Mouse (Mus musculus): Measurements from ENCODE around the gene Sp6.
A peak's percentile ranks its signal among the peaks of the same experiment; 100 is the strongest.

The Sp6 gene

DNA sequence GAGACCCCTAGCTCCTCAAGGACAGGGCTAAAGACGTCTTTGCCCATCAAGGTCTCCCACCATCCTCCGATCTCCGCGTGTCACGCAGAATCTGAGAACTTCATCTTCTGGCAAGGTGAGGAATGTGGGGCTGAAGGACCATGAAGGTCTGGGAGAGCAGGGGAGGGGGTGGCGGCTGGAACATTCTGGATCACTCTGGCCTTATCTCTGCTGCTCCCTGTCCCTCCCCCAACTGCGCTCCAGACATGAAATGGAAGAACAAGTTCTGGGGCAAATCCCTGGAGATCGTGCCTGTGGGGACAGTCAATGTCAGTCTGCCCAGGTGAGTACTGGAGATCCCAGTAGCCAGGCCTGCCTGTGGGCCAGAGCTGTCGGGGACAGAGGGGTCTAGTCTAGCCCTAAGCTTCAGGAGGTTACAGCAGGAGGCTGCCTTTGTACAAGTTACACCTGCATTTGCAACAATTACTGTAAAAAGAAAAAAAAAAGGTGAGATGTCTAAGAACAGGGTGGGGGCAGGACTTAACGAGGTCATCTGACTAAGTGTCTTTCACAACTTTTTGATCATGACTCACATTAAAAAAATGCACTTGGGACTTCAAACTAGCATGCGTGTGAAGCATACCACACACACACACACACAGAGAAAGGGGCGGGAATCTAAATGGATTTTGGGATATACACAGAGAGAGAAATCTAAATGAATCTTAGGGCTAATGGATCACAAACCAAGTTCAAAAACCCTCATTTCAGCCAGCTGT is 52.5 kb downstream of the Sp6 start:
- DNase-seq: no peak

DNA sequence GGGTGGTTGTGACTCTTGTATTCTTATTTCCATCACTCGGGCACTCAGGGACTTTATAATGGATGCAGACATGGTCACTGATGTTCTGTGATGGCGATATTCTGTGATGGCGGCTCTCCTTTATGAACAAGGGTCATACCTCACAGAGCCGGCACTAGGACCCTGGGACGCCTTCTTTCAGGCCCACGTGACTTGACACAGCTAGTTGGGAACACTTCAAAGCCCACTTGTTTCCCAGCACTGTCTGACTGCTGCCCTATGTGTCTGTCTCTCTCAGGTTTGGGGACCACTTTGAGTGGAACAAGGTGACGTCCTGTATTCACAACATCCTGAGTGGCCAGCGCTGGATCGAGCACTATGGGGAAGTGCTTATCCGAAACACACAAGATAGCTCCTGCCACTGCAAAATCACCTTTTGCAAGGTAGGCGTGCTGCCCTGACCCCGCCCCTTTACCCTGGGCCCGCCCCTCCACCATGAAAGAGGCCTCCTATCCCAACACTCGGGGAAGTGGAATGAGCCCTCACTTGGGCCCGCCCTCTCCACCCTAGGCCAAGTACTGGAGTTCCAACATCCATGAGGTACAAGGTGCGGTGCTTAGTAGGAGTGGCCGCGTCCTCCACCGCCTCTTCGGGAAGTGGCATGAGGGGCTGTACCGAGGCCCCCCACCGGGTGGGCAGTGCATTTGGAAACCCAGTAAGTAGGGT is 53.6 kb downstream of the Sp6 start:
- DNase-seq: no peak

DNA sequence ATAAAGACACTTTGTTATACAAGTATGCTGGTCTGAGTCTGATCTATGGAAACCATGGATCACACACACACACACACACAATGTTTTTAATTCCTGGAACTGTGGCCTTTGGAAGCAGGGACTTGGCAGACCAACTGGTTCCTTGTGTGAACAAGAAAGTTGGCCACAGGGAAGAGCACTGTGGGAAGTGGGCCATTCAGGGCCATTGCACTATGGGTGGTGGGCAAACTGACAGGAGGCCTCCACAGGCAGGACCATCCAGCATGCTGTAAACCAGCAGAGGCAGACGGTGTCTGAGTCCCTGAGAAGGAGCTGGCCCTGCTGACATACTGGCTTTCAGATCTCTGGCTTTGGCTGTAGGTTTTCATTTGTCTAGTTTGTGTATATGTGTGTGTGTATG is 56.1 kb downstream of the Sp6 start:
- DNase-seq: no peak

DNA sequence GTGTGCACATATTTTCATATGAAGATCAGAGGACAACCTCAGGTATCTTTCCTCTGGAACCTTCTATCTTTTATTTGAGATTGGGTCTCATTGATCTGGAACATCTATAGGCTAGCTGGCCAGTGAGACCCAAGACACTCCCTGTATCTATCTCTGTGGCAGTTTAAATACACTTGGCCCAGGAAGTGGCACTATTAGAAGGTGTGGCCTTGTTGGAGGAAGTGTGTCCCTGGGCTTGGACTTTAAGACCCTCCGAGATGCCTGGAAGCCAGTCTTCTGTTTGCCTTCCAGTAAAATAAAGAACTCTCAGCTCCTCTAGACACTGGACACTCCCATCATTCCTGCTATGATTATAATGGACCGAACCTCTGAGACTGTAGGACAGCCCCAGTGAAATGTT is 56.6 kb downstream of the Sp6 start:
- no peak for DNase-seq

DNA sequence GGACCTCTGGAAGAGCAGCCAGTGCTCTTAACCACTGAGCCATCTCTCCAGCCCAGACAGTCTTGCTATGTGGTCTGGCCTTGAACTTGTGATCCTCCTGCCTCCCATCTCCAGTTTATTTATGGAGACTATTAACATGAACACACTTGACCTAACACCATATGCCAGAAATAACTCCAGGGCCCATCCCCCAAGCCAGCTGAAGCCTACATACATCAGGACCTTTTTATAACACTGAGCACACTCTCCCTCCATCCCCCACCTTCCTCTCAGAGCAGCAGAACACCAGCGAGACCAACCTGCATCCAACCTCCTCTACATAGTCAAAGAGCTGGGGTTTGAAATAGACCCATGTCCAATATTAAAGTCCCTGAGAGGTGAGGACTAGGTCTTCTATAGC is 57.9 kb downstream of the Sp6 start:
- DNase-seq: no peak

DNA sequence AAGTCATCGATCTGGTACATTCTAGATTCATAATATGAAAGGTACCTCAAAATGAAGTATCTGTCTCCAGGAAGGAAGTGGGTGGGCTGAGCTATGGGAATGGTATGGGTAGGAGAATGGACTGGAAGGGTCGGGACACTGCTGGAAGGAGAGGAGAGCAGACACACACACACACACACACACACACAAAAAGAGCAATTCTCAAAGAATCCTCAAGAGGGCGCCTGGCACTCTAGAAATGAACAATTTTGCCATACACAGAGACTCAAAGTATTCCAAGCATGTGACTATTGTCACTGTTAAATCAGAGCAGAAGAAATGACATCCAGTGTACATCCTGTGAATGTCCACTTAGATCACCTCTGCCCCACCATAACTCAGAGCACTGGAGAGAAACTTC is 59.3 kb downstream of the Sp6 start:
- peak; percentile 43 for DNase-seq

DNA sequence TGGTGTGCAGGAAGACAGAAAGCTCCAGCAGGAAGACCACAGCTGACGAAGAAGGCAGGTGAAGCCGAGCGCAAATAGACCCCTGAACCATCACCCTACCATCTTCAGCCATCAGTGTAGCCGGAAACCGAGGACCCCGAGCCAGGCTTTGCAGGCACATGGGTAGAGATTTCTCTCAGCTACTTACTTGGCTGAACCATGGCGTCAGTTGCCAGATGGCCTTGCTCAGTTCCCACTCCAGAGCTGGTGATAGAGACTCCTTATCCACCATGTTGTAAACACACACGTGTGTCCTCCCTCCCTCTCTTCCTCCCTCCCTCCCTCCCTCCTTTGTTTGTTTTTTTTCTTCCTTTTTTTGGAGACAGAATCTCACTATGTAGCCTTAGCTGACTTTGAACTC is 61.0 kb downstream of the Sp6 start:
- DNase-seq: no peak

All from right cerebral cortex, postnatal 25 days (tissue).